Mouse (Mus musculus): ENCODE results near the gene Manba. TPM values are rescaled to one million over a fixed set of nuclear protein-coding genes. Genes with fewer than 3 reads are reported as not detected.

The Manba gene
- polyA plus RNA-seq, 1 experiment from 2014 or later: 3.9 TPM

- H3K9ac ChIP-seq (replicated peaks; ENCODE audit: low read length): no peak overlapping the region
- DNase-seq (ENCODE audit: low spot score): no peak
- no peak for ATAC-seq (replicated peaks; ENCODE audit: insufficient number of reproducible peaks, low FRiP score, low TSS enrichment, low read depth)
- no peaks in the 10 kb centered on the region for H3K27me3 ChIP-seq (ENCODE audit: control insufficient read depth, insufficient read depth, low read length)
- no peak overlapping the region for H3K4me3 ChIP-seq (ENCODE audit: low read depth, low read length)
- H3K27ac ChIP-seq (replicated peaks; ENCODE audit: low read depth, low read length): no peak overlapping the region
- H3K4me2 ChIP-seq (ENCODE audit: low read depth, low read length): no peak overlapping the region
- no peaks in the 10 kb centered on the region for H3K9me3 ChIP-seq (replicated peaks; ENCODE audit: control insufficient read depth, low read length)
- 44% methylated on average over 5 of the region's 5 CpGs for WGBS
- H3K4me1 ChIP-seq (ENCODE audit: control insufficient read depth, insufficient read depth, low read length): no peaks in the 10 kb centered on the region
- H3K36me3 ChIP-seq (replicated peaks; ENCODE audit: control insufficient read depth, insufficient read depth, low read depth, low read length): no peaks in the 10 kb centered on the region
These were observed 93.3 kb downstream of the Manba start for GRCm38 (mm10) chr3:135578588-135579140.

GRCm38 (mm10) chr3:135579179-135579578 lies 93.8 kb downstream of the Manba start:
- H3K36me3 ChIP-seq (replicated peaks; ENCODE audit: control insufficient read depth, insufficient read depth, low read depth, low read length): no peaks in the 10 kb centered on the region
- no peak overlapping the region for H3K9ac ChIP-seq (replicated peaks; ENCODE audit: low read length)
- no peak overlapping the region for H3K27ac ChIP-seq (replicated peaks; ENCODE audit: low read depth, low read length)
- no peaks in the 10 kb centered on the region for H3K9me3 ChIP-seq (replicated peaks; ENCODE audit: control insufficient read depth, low read length)
- no peaks in the 10 kb centered on the region for H3K27me3 ChIP-seq (ENCODE audit: control insufficient read depth, insufficient read depth, low read length)
- H3K4me1 ChIP-seq (ENCODE audit: control insufficient read depth, insufficient read depth, low read length): no peaks in the 10 kb centered on the region
- DNase-seq (ENCODE audit: low spot score) (no peak), ATAC-seq (replicated peaks; ENCODE audit: insufficient number of reproducible peaks, low FRiP score, low TSS enrichment, low read depth) (no peak)
- no peak overlapping the region for H3K4me3 ChIP-seq (ENCODE audit: low read depth, low read length)
- 46% methylated on average over 4 of the region's 4 CpGs for WGBS
- H3K4me2 ChIP-seq (ENCODE audit: low read depth, low read length): no peak overlapping the region

GRCm38 (mm10) chr3:135580439-135581275 lies 95.2 kb downstream of the Manba start:
- Histone ChIP-seq H3K27ac (replicated peaks; ENCODE audit: low read depth, low read length) (no peak overlapping the region), H3K9ac (replicated peaks; ENCODE audit: low read length) (no peak overlapping the region), H3K4me1 (ENCODE audit: control insufficient read depth, insufficient read depth, low read length) (no peaks in the 10 kb centered on the region), H3K4me3 (ENCODE audit: low read depth, low read length) (no peak overlapping the region), H3K36me3 (replicated peaks; ENCODE audit: control insufficient read depth, insufficient read depth, low read depth, low read length) (no peaks in the 10 kb centered on the region; the same call in 1 of the 2 replicates), H3K27me3 (ENCODE audit: control insufficient read depth, insufficient read depth, low read length) (no peaks in the 10 kb centered on the region), H3K4me2 (ENCODE audit: low read depth, low read length) (no peak overlapping the region), H3K9me3 (replicated peaks; ENCODE audit: control insufficient read depth, low read length) (no peaks in the 10 kb centered on the region)
- WGBS: 77% methylated on average over 21 of the region's 21 CpGs
- DNase-seq (ENCODE audit: low spot score) (no peak), ATAC-seq (replicated peaks; ENCODE audit: insufficient number of reproducible peaks, low FRiP score, low TSS enrichment, low read depth) (no peak)

GRCm38 (mm10) chr3:135581606-135582117 lies 96.3 kb downstream of the Manba start:
- no peaks in the 10 kb centered on the region for H3K4me1 ChIP-seq (ENCODE audit: control insufficient read depth, insufficient read depth, low read length)
- no peaks in the 10 kb centered on the region for H3K27me3 ChIP-seq (ENCODE audit: control insufficient read depth, insufficient read depth, low read length)
- H3K36me3 ChIP-seq (replicated peaks; ENCODE audit: control insufficient read depth, insufficient read depth, low read depth, low read length): no peaks in the 10 kb centered on the region; the same call in 1 of the 2 replicates
- ATAC-seq (replicated peaks; ENCODE audit: insufficient number of reproducible peaks, low FRiP score, low TSS enrichment, low read depth): peak; percentile 66
- no peak overlapping the region for H3K27ac ChIP-seq (replicated peaks; ENCODE audit: low read depth, low read length)
- H3K9me3 ChIP-seq (replicated peaks; ENCODE audit: control insufficient read depth, low read length): no peaks in the 10 kb centered on the region
- no peak overlapping the region for H3K4me2 ChIP-seq (ENCODE audit: low read depth, low read length)
- DNase-seq (ENCODE audit: low spot score): peak; percentile 65
- no peak overlapping the region for H3K4me3 ChIP-seq (ENCODE audit: low read depth, low read length)
- WGBS: 19% methylated on average over 10 of the region's 10 CpGs
- H3K9ac ChIP-seq (replicated peaks; ENCODE audit: low read length): no peak overlapping the region

GRCm38 (mm10) chr3:135582246-135582645 lies 96.8 kb downstream of the Manba start:
- WGBS: 89% methylated on average over 7 of the region's 7 CpGs
- H3K27ac ChIP-seq (replicated peaks; ENCODE audit: low read depth, low read length): no peak overlapping the region
- ATAC-seq (replicated peaks; ENCODE audit: insufficient number of reproducible peaks, low FRiP score, low TSS enrichment, low read depth): no peak

GRCm38 (mm10) chr3:135585482-135585881 lies 100.1 kb downstream of the Manba start:
- no peak overlapping the region for H3K4me2 ChIP-seq (ENCODE audit: low read depth, low read length)
- no peaks in the 10 kb centered on the region for H3K27me3 ChIP-seq (ENCODE audit: control insufficient read depth, insufficient read depth, low read length)
- ATAC-seq (replicated peaks; ENCODE audit: insufficient number of reproducible peaks, low FRiP score, low TSS enrichment, low read depth) (peak; percentile 58; the same call in 1 of the 2 replicates), DNase-seq (ENCODE audit: low spot score) (no peak)
- H3K9me3 ChIP-seq (replicated peaks; ENCODE audit: control insufficient read depth, low read length): no peaks in the 10 kb centered on the region
- no peaks in the 10 kb centered on the region for H3K4me1 ChIP-seq (ENCODE audit: control insufficient read depth, insufficient read depth, low read length)
- no peak overlapping the region for H3K4me3 ChIP-seq (ENCODE audit: low read depth, low read length)
- WGBS: 62% methylated on average over 6 of the region's 6 CpGs
- H3K27ac ChIP-seq (replicated peaks; ENCODE audit: low read depth, low read length): no peak overlapping the region
- H3K9ac ChIP-seq (replicated peaks; ENCODE audit: low read length): no peak overlapping the region
- H3K36me3 ChIP-seq (replicated peaks; ENCODE audit: control insufficient read depth, insufficient read depth, low read depth, low read length): no peaks in the 10 kb centered on the region; the same call in 1 of the 2 replicates

More at GRCm38 (mm10) chr3:135582246-135582645, 96.8 kb downstream of the Manba start:
- no peaks in the 10 kb centered on the region; the same call in 1 of the 2 replicates for H3K36me3 ChIP-seq (replicated peaks; ENCODE audit: control insufficient read depth, insufficient read depth, low read depth, low read length)
- no peaks in the 10 kb centered on the region for H3K9me3 ChIP-seq (replicated peaks; ENCODE audit: control insufficient read depth, low read length)
- H3K9ac ChIP-seq (replicated peaks; ENCODE audit: low read length): no peak overlapping the region
- H3K4me1 ChIP-seq (ENCODE audit: control insufficient read depth, insufficient read depth, low read length): no peaks in the 10 kb centered on the region
- no peak for DNase-seq (ENCODE audit: low spot score)
- no peak overlapping the region for H3K4me2 ChIP-seq (ENCODE audit: low read depth, low read length)
- no peak overlapping the region for H3K4me3 ChIP-seq (ENCODE audit: low read depth, low read length)
- no peaks in the 10 kb centered on the region for H3K27me3 ChIP-seq (ENCODE audit: control insufficient read depth, insufficient read depth, low read length)

- H3K27me3 ChIP-seq (ENCODE audit: control insufficient read depth, insufficient read depth, low read length): no peaks in the 10 kb centered on the region
- WGBS: 90% methylated on average over 2 of the region's 2 CpGs
- ATAC-seq (replicated peaks; ENCODE audit: insufficient number of reproducible peaks, low FRiP score, low TSS enrichment, low read depth) (no peak), DNase-seq (ENCODE audit: low spot score) (no peak)
- H3K4me1 ChIP-seq (ENCODE audit: control insufficient read depth, insufficient read depth, low read length): no peaks in the 10 kb centered on the region
- H3K4me2 ChIP-seq (ENCODE audit: low read depth, low read length): no peak overlapping the region
- H3K36me3 ChIP-seq (replicated peaks; ENCODE audit: control insufficient read depth, insufficient read depth, low read depth, low read length): no peaks in the 10 kb centered on the region; the same call in 1 of the 2 replicates
- H3K27ac ChIP-seq (replicated peaks; ENCODE audit: low read depth, low read length): no peak overlapping the region
- H3K9ac ChIP-seq (replicated peaks; ENCODE audit: low read length): no peak overlapping the region
- no peak overlapping the region for H3K4me3 ChIP-seq (ENCODE audit: low read depth, low read length)
- no peaks in the 10 kb centered on the region for H3K9me3 ChIP-seq (replicated peaks; ENCODE audit: control insufficient read depth, low read length)
These were observed 100.6 kb downstream of the Manba start for GRCm38 (mm10) chr3:135586060-135586459.

- Histone ChIP-seq H3K36me3 (replicated peaks; ENCODE audit: control insufficient read depth, insufficient read depth, low read depth, low read length) (no peaks in the 10 kb centered on the region; the same call in 1 of the 2 replicates), H3K4me3 (ENCODE audit: low read depth, low read length) (no peak overlapping the region)
- 86% methylated on average over 4 of the region's 4 CpGs for WGBS
These were observed 101.1 kb downstream of the Manba start for GRCm38 (mm10) chr3:135586471-135586880.

More at GRCm38 (mm10) chr3:135586471-135586880, 101.1 kb downstream of the Manba start:
- Histone ChIP-seq H3K4me1 (ENCODE audit: control insufficient read depth, insufficient read depth, low read length) (no peaks in the 10 kb centered on the region), H3K27me3 (ENCODE audit: control insufficient read depth, insufficient read depth, low read length) (no peaks in the 10 kb centered on the region), H3K9me3 (replicated peaks; ENCODE audit: control insufficient read depth, low read length) (no peaks in the 10 kb centered on the region), H3K27ac (replicated peaks; ENCODE audit: low read depth, low read length) (no peak overlapping the region), H3K9ac (replicated peaks; ENCODE audit: low read length) (no peak overlapping the region), H3K4me2 (ENCODE audit: low read depth, low read length) (no peak overlapping the region)
- ATAC-seq (replicated peaks; ENCODE audit: insufficient number of reproducible peaks, low FRiP score, low TSS enrichment, low read depth) (no peak), DNase-seq (ENCODE audit: low spot score) (no peak)

Data from embryonic facial prominence, embryonic 11.5 days (tissue).